Mouse (Mus musculus) left cerebral cortex, adult 8-10 months (tissue): ENCODE measurements around the gene Cc2d2a. TPM values are rescaled to one million over a fixed set of nuclear protein-coding genes. Genes with fewer than 3 reads are reported as not detected.
A peak's percentile ranks its signal among the peaks of the same experiment; 100 is the strongest.

Experiments
- DNase-seq, 2 experiments: peaks; one replicate each; pipeline ENCODE4 v3.0.0; 2022; ENCODE audit warnings: low spot score in 2 of 2
- total RNA-seq, 4 experiments: library from RNA; stranded (reverse); gene quantifications; 2 replicates each; pipeline ENCODE4 v1.2.4; 2022

Cc2d2a gene
- total RNA-seq, 4 experiments from 2014 or later = 16.9 to 19.0 (median 17.3) TPM

DNA sequence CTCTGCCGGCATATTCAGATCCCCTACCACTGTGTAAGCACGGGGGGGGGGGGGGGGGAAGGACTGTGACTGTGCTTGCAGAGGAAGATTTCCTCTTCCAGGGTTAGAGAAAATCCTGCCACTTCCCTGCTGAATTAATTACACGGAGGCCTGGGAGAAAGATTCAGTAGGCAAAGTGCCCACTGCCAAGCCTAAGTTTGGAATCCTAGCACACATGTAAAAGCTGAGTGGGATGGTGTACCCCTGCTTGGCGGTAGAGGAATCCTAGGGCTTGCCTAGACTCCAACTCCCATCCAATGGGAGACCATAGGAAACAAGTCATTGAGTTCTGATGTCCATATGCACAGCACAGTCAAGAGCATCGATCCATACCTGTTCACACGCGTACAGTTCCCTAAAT, 61.7 kb downstream of the Cc2d2a start:
- no peak for DNase-seq

DNA sequence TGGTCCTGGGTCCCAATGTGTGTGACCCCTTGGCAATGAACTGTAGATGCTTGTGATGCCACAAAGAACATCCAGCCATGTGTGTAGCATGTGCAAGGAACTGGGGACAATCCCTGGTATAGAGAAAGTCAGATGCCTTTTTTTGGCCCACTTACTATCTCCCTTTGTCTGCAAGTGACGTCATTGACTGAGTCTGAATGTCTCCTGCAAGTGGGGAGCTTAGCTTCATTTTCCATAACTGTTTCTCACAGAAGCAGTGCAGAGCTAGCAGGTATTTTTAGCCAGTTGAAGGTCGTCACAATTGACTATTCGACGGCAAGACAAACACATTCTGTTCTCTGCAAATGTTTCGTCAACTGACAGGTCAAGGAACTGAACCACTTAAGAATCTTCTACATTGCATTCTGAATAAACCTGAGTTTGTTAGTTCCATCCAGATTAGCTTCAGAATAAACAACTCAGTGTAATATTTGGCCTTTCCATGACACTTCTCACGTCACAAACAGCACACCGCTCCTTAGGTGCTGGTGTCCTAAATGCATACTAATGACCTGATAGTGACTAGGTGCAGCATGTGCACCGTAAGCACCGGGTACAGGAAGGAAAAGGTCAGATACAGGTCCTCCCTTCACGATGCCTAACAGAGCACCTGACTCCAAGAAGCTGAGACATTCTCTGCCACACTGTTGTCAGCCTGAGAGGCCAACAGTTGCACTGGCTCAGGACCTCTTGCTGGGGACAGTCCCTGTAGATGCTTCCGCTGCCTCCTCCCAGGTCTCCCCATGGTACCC, 66.4 kb downstream of the Cc2d2a start:
- DNase-seq = no peak

- DNase-seq = no peak
These were observed 70.2 kb downstream of the Cc2d2a start for GRCm38 (mm10) chr5:43732381-43732780.

- no peak for DNase-seq
These were observed 82.0 kb downstream of the Cc2d2a start for GRCm38 (mm10) chr5:43744187-43744586.

- DNase-seq = no peak
These were observed 83.0 kb downstream of the Cc2d2a start for GRCm38 (mm10) chr5:43745156-43745555.

DNA sequence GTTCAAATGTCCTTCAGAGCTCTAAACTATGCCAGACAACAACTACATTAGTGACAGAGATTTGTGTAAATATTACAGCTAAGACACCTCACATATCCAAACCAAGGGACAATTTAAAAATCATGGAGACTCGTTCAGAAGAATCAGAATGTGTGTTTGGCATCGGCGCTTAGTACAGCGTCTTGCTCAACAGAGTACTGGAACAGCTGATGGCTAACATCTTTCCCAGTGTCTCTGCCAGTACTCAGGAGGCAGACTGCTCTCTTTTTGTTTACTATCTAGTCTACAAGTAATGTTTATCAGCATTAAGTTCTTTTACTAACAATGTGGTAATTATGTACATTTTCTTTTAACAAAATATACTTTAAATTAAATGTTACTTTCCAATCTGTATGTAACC, 85.9 kb downstream of the Cc2d2a start:
- no peak for DNase-seq

DNA sequence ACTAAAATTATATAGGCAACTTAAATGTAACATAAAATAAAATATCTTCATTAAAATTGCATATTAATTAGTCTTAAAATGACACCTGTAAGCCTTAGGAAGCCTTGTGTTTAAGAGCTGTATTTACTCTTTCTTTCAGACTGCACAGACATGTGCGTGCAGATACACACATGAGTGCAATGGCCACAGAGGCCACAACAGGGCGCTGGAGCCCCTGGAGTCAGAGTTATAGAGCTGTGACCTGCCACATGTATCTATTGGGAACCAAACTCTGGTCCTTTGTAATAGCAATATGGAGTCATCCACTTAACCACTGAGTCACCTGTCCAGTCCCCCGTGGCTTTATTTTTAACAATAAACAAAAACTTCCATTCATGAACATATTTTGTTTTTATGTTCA, 86.9 kb downstream of the Cc2d2a start:
- no peak for DNase-seq

- no peak for DNase-seq
These were observed 108.6 kb downstream of the Cc2d2a start for GRCm38 (mm10) chr5:43770618-43771354.

GRCm38 (mm10) chr5:43771555-43771954, 109.4 kb downstream of the Cc2d2a start:
- no peak for DNase-seq

DNA sequence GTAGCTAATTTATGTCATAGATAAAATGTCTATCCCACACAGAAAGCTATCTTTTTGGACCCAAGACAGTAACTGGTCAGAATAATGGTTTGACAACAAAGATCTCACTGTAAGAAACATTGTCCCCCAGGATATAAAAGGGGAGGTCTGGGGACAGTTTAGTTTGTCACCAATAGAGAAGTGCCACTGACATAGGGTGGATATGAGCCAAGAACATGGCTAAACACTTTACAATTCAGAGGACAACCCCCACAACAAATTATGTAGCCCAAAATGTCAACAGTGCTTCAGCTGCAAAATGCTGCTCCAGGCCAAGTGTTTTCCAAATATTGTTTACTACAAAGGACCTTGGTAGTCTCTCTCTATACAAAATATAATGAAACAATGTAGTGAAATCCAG, 114.3 kb downstream of the Cc2d2a start:
- no peak for DNase-seq

DNA sequence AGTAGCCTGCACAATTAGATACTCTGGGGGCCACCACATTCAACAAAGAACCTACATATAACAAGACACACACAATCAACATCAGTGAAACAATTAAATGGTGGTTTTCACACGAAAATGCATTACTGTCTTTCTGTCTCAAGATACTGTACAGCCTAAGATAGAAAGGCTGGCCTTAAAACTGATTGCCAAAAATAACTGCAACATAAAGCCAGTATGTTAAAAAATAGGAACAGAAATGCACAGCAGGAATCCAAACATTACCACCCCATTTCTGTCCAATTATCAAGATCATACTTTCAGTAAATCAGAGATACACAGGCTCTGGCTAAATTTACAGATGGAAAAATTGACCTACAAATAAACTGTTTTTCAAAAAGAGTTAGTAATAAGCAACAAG, 114.8 kb downstream of the Cc2d2a start:
- DNase-seq = no peak

DNA sequence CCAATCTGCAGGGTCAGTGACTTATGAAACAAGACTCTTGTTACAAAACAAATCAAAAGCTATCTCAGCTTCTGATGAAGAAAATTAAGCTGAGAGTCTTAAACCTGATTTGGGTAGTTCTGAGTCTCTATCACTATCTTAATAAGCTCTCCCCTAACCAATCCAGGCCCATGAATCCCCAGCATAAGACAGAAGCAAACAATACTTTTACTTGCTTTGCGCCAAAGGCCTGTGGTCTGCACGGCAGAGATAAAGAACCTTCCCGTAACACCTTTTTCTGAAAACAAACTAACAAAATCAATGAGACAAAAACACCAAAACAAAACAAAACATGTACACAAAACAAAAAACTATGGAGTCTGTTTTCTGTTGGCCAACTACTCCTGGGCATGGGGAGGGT, 116.4 kb downstream of the Cc2d2a start:
- no peak for DNase-seq

- DNase-seq = peak in 1 of 2 experiments; percentile 39
These were observed 119.4 kb downstream of the Cc2d2a start for GRCm38 (mm10) chr5:43781423-43781976.

DNA sequence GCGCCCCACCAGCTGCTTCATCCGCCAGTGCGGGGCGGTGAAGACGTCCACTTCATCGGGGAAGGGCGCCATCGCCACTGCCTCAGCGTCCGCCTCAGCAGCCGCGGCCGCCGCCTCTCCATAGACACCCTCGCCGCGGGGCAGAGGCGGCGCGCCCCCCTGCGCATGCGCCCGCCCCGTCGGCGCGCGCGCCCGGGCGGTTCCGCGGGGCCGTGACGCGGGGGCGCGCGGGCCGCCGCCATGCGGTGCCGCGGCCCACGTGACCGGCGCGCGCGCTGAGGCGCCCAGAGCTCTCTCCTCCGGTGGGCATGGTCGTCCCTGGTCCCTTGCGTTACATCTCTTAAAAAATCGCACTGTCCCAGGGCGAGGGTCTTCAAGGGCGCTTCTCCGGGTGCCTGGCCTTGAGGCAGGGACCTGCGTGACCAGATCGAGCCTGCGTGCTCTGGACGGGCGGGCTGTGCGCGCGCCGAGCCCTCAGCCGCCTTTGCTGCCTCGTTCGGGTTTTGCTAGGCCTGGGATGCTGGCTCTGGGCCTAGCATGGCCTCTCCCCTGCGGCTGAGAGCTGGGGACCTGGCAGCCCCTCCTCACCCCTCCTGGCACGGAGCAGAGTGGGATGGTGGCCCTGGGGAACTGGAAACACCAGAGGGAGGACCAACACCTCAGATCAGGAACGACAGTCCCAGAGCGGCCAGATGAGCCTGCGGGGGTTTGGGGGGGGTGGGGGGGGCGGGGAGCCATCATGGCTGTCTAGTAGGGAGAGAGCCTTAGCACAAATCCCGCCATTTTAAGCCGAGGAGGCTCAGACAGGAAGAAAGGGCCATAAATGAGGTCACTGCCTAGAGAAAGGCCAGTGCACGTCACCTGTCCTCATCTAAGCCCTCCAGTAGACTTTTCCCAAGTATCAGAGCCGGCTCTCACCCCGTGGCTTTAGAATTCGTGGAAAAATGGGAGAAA, 120.1 kb downstream of the Cc2d2a start:
- DNase-seq = peak; percentile 67 to 73

DNA sequence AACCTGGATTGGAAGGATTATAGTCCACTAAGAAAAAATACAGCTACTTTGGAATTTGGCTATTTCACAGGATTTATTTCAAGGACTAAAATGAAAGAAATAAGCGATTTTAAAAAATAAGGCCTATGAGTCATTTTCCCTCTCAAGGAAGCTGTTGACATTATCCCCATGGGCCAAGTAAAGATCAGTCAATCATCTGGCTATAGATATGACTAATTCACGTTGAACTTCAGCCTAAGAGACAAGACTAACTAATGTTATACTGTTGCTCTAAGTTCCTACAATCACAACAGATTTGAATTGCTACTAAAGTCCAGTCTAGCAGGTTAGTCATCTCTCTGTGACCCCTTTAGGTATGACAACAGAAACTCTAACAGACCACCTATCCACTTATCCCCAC, 121.8 kb downstream of the Cc2d2a start:
- DNase-seq = no peak

DNA sequence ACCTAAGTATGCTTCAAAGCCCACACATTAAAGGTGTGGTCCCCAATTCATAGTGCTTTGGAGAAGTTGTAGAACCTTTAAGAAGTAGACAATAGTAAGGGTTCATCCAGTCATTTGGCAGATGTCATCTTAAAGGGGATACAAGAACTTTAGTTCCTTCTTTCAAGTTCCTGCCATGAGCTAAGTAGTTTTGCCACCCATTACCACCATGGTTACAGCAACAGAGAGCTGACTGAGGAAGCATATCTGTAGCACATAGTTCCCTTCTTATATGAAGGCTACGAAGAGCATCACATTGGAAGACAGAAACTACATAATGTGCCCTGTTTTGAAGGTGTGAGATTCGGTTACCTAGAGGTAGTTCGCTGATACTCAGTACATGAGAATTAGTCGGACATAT, 124.5 kb downstream of the Cc2d2a start:
- DNase-seq = no peak

- DNase-seq = no peak
These were observed 126.0 kb downstream of the Cc2d2a start for GRCm38 (mm10) chr5:43787976-43788752.
